Mouse (Mus musculus) heart, embryonic 15.5 days (tissue): Measurements from ENCODE around the gene Cd72. TPM values are rescaled to one million over a fixed set of nuclear protein-coding genes. Genes with fewer than 3 reads are reported as not detected.
A peak's percentile ranks its signal among the peaks of the same experiment; 100 is the strongest.

Experiments used
- ATAC-seq: fragments of 200-750 bp; cut with Nextera tagmentation; replicated peaks from 2 replicates; pipeline ENCODE4 v1.8.0; 2017; ENCODE audit warnings: low read depth, moderate TSS enrichment; ENCODE audit not compliant: insufficient number of reproducible peaks, insufficient read depth, low FRiP score
- H3K27ac ChIP-seq: fragments of 300-500 bp; sonication (generic); 2 replicates; pipeline ENCODE4 v1.5.1; 2015; ENCODE audit warnings: mild to moderate bottlenecking, inconsistent platforms
- H3K27me3 ChIP-seq: fragments of 300-500 bp; sonication (generic); 2 replicates; pipeline ENCODE4 v1.6.1; 2015; ENCODE audit warnings: inconsistent platforms
- H3K36me3 ChIP-seq: fragments of 300-500 bp; sonication (generic); 2 replicates; pipeline ENCODE4 v1.6.1; 2015; ENCODE audit warnings: mild to moderate bottlenecking, inconsistent platforms
- H3K4me1 ChIP-seq: fragments of 300-500 bp; sonication (generic); replicated peaks from 2 replicates; pipeline ENCODE4 v1.6.1; 2015; ENCODE audit warnings: inconsistent platforms
- H3K4me2 ChIP-seq: fragments of 300-500 bp; sonication (generic); 2 replicates; pipeline ENCODE4 v1.6.1; 2015; ENCODE audit warnings: inconsistent platforms, mild to moderate bottlenecking, moderate library complexity
- H3K4me3 ChIP-seq: fragments of 300-500 bp; sonication (generic); 2 replicates; pipeline ENCODE4 v1.5.1; 2015; ENCODE audit warnings: mild to moderate bottlenecking, inconsistent platforms
- H3K9ac ChIP-seq: fragments of 300-500 bp; sonication (generic); 2 replicates; pipeline ENCODE4 v1.6.1; 2015; ENCODE audit warnings: mild to moderate bottlenecking, inconsistent platforms
- H3K9me3 ChIP-seq: fragments of 300-500 bp; sonication (generic); replicated peaks from 2 replicates; pipeline ENCODE4 v1.6.1; 2016; ENCODE audit warnings: inconsistent platforms
- WGBS: fragments of 180-500 bp; shearing (Covaris S2); methylation state at CpG from one replicate; pipeline ENCODE4 v1.1.7; 2015; ENCODE audit warnings: mixed read lengths; 5-methylcytosine and 5-hydroxymethylcytosine counted together
- polyA plus RNA-seq: library from polyadenylated mRNA; unstranded; fragments of >200 nt; fragmentation: Nextera tagmentation; extraction: Ambion mirVana; gene quantifications from 2 replicates; pipeline ENCODE4 v1.2.1, GENCODE M21; 2015

The Cd72 gene
- polyA plus RNA-seq, 1 experiment from 2014 or later = 2.1 TPM

GRCm38 (mm10) chr4:43416071-43416490 is 38.3 kb downstream of the Cd72 start:
- no peak for ATAC-seq
- H3K36me3 ChIP-seq = peaks cover 21% of the 10 kb centered on the region
- WGBS = 90% methylated on average over 22 of the region's 22 CpGs

GRCm38 (mm10) chr4:43415221-43416070 is 39.0 kb downstream of the Cd72 start:
- H3K4me2 ChIP-seq = no peak overlapping the region

More at GRCm38 (mm10) chr4:43416071-43416490, 38.3 kb downstream of the Cd72 start:
- Histone ChIP-seq H3K4me2 (no peak overlapping the region), H3K9me3 (no peaks in the 10 kb centered on the region), H3K27ac (no peak overlapping the region), H3K27me3 (no peaks in the 10 kb centered on the region), H3K4me1 (peaks cover 38% of the 10 kb centered on the region), H3K4me3 (no peak overlapping the region), H3K9ac (no peak overlapping the region)

GRCm38 (mm10) chr4:43414761-43415160 is 39.7 kb downstream of the Cd72 start:
- WGBS = 88% methylated on average over 14 of the region's 14 CpGs
- Histone ChIP-seq H3K4me2 (no peak overlapping the region), H3K36me3 (peaks cover 21% of the 10 kb centered on the region), H3K27me3 (no peaks in the 10 kb centered on the region), H3K9me3 (no peaks in the 10 kb centered on the region), H3K9ac (0 out of 2 replicates have a peak overlapping the region, but pooled peaks have one; percentile 17), H3K4me1 (peaks cover 33% of the 10 kb centered on the region), H3K27ac (no peak overlapping the region), H3K4me3 (no peak overlapping the region)
- no peak for ATAC-seq

More at GRCm38 (mm10) chr4:43415221-43416070, 39.0 kb downstream of the Cd72 start:
- 82% methylated on average over 29 of the region's 29 CpGs for WGBS
- H3K27me3 ChIP-seq = no peaks in the 10 kb centered on the region
- H3K4me3 ChIP-seq = no peak overlapping the region
- H3K27ac ChIP-seq = no peak overlapping the region
- ATAC-seq = no peak
- peaks cover 21% of the 10 kb centered on the region for H3K36me3 ChIP-seq
- no peaks in the 10 kb centered on the region for H3K9me3 ChIP-seq
- H3K4me1 ChIP-seq = peaks cover 38% of the 10 kb centered on the region
- 0 out of 2 replicates have a peak overlapping the region, but pooled peaks have one; percentile 17 for H3K9ac ChIP-seq

- no peak for ATAC-seq
- Histone ChIP-seq H3K4me1 (peaks cover 35% of the 10 kb centered on the region), H3K9ac (no peak overlapping the region; the same call in none of the 2 replicates), H3K27me3 (no peaks in the 10 kb centered on the region), H3K9me3 (no peaks in the 10 kb centered on the region), H3K4me2 (peak overlapping the region; percentile 70), H3K27ac (peak overlapping the region; percentile 85), H3K36me3 (no peaks in the 10 kb centered on the region), H3K4me3 (peak overlapping the region; percentile 51)
- 62% methylated on average over 12 of the region's 12 CpGs for WGBS
Measured at GRCm38 (mm10) chr4:43407071-43407920, 47.1 kb downstream of the Cd72 start.

GRCm38 (mm10) chr4:43406162-43406971 is 48.1 kb downstream of the Cd72 start:
- Histone ChIP-seq H3K27me3 (no peaks in the 10 kb centered on the region), H3K4me2 (peak overlapping the region; percentile 70), H3K4me1 (peaks cover 44% of the 10 kb centered on the region), H3K27ac (peak overlapping the region; percentile 85), H3K36me3 (no peaks in the 10 kb centered on the region), H3K9me3 (no peaks in the 10 kb centered on the region), H3K4me3 (peak overlapping the region; percentile 51), H3K9ac (peak overlapping the region; percentile 58)
- peak; percentile 95 for ATAC-seq
- 3% methylated on average over 28 of the region's 28 CpGs for WGBS

- Histone ChIP-seq H3K4me1 (peaks cover 61% of the 10 kb centered on the region), H3K27ac (no peak overlapping the region), H3K9me3 (no peaks in the 10 kb centered on the region), H3K9ac (no peak overlapping the region), H3K36me3 (no peaks in the 10 kb centered on the region), H3K4me2 (no peak overlapping the region), H3K27me3 (no peaks in the 10 kb centered on the region), H3K4me3 (no peak overlapping the region)
- no peak for ATAC-seq
- 87% methylated on average over 10 of the region's 10 CpGs for WGBS
Measured at GRCm38 (mm10) chr4:43404697-43405096, 49.7 kb downstream of the Cd72 start.

- H3K27ac ChIP-seq = peak overlapping the region; percentile 14
- WGBS = 58% methylated on average over 9 of the region's 9 CpGs
- no peak overlapping the region for H3K4me2 ChIP-seq
- ATAC-seq = no peak
- H3K9ac ChIP-seq = no peak overlapping the region
- H3K27me3 ChIP-seq = no peaks in the 10 kb centered on the region
- peaks cover 69% of the 10 kb centered on the region for H3K4me1 ChIP-seq
- no peaks in the 10 kb centered on the region for H3K9me3 ChIP-seq
- no peaks in the 10 kb centered on the region for H3K36me3 ChIP-seq
- H3K4me3 ChIP-seq = no peak overlapping the region
Measured at GRCm38 (mm10) chr4:43402212-43402611, 52.2 kb downstream of the Cd72 start.

GRCm38 (mm10) chr4:43401486-43401885 is 52.9 kb downstream of the Cd72 start:
- no peak overlapping the region for H3K9ac ChIP-seq
- H3K27ac ChIP-seq = peak overlapping the region; percentile 93
- 84% methylated on average over 10 of the region's 10 CpGs for WGBS
- no peaks in the 10 kb centered on the region for H3K27me3 ChIP-seq
- H3K36me3 ChIP-seq = no peaks in the 10 kb centered on the region
- 0 out of 2 replicates have a peak overlapping the region, but pooled peaks have one; percentile 18 for H3K4me2 ChIP-seq
- no peaks in the 10 kb centered on the region for H3K9me3 ChIP-seq
- ATAC-seq = no peak
- no peak overlapping the region for H3K4me3 ChIP-seq
- peaks cover 62% of the 10 kb centered on the region for H3K4me1 ChIP-seq

GRCm38 (mm10) chr4:43400976-43401375 is 53.5 kb downstream of the Cd72 start:
- no peaks in the 10 kb centered on the region for H3K27me3 ChIP-seq
- H3K4me1 ChIP-seq = peaks cover 59% of the 10 kb centered on the region
- no peaks in the 10 kb centered on the region for H3K9me3 ChIP-seq
- no peaks in the 10 kb centered on the region for H3K36me3 ChIP-seq
- H3K4me3 ChIP-seq = no peak overlapping the region
- 29% methylated on average over 10 of the region's 10 CpGs for WGBS
- H3K27ac ChIP-seq = peak overlapping the region; percentile 93
- ATAC-seq = no peak
- H3K4me2 ChIP-seq = peak overlapping the region; percentile 18; the same call in 1 of the 2 replicates
- no peak overlapping the region for H3K9ac ChIP-seq

GRCm38 (mm10) chr4:43399391-43400131 is 54.9 kb downstream of the Cd72 start:
- H3K4me1 ChIP-seq = peaks cover 62% of the 10 kb centered on the region
- H3K36me3 ChIP-seq = no peaks in the 10 kb centered on the region
- peak overlapping the region; percentile 34 for H3K4me3 ChIP-seq
- H3K9me3 ChIP-seq = no peaks in the 10 kb centered on the region
- WGBS = 39% methylated on average over 31 of the region's 31 CpGs
- ATAC-seq = peak; percentile 77
- H3K27ac ChIP-seq = peak overlapping the region; percentile 93
- H3K27me3 ChIP-seq = no peaks in the 10 kb centered on the region
- H3K4me2 ChIP-seq = peak overlapping the region; percentile 59
- H3K9ac ChIP-seq = peak overlapping the region; percentile 49
